ENCODE assay signal across 10 mouse cellular contexts in the genomic region with DNA sequence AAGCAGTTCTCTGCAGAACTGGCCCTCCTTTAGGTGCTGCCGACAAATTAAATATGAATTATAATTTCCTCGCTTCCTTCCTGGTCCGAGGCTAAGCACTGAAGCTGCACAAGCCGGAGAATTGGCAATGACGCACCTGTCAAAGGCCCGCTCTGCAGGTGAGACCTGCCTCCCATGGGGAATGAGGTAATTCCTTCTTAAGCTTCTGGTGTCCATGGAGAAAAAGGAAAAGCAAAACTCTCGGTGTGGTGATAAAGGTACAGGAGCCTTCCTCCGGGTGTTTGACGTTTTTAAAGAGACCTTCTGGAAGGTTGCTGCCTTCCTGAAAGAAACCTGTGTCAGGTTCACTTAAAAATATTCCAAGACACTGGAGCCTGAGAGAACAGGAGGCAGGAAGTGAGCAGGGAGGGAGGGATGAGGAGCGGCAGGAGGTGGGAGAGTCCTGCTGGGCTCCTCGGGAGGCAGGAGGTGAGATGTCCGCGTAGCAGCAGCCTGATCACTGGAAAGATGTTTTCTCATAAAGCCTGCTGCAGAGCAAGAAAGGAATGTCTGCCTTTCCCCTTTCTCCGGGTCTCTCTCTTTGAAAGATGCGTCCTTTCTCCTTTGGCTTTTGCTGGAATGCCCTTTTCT.
A peak's percentile ranks its signal among the peaks of the same experiment; 100 is the strongest.
DNase-seq lines count a peak whose midpoint lies in the region; ATAC-seq and TF ChIP-seq lines count a peak whose summit lies in the region.
"Had no signal": no experiment of that assay in that cellular context is flagged by ENCODE, and none has a peak within 500 bp of the region (broad histone marks: within the 10 kb centered on the region; RNA-seq: fewer than 3 reads in every experiment).

No protein-coding gene starts in this region.

- H3K4me1 ChIP-seq in kidney, postnatal 0 days (replicated peaks; ENCODE audit: insufficient read depth, low read length), result 0 out of 2 replicates have a peak, but pooled peaks cover 3% of the 10 kb centered on the region
- H3K4me1 ChIP-seq in cortical plate, adult 2 months (ENCODE audit: control insufficient read depth, insufficient read depth, low read length), result no peaks in the 10 kb centered on the region; the same call in 1 of the 2 replicates
- 0 out of 2 replicates have a peak, but pooled peaks cover 5% of the 10 kb centered on the region for H3K4me1 ChIP-seq in hindbrain, postnatal 0 days (ENCODE audit: insufficient read depth, low read length)
- H3K4me1 ChIP-seq in neural tube, embryonic 14.5 days (ENCODE audit: control insufficient read depth, insufficient read depth, low read length), result peaks cover 5% of the 10 kb centered on the region; the same call in 1 of the 2 replicates

- H3K27ac ChIP-seq in kidney, postnatal 0 days, result no peak overlapping the region
- no peak overlapping the region for H3K27ac ChIP-seq in cortical plate, adult 2 months (ENCODE audit: insufficient read depth, low read length)
- peak overlapping the region; percentile 66 for H3K27ac ChIP-seq in hindbrain, postnatal 0 days
- peak overlapping the region; percentile 41; the same call in 1 of the 2 replicates for H3K27ac ChIP-seq in neural tube, embryonic 14.5 days (ENCODE audit: low read depth, low read length)

- no peak for ATAC-seq in kidney, postnatal 0 days (replicated peaks; ENCODE audit: low FRiP score, low read depth)
- peak; percentile 60; the same call in 1 of the 2 replicates for ATAC-seq in hindbrain, postnatal 0 days
- ATAC-seq in neural tube, embryonic 14.5 days (ENCODE audit: low read depth), result no peak

- H3K27me3 ChIP-seq in kidney, postnatal 0 days (ENCODE audit: insufficient read depth, low read length), result no peaks in the 10 kb centered on the region
- no peaks in the 10 kb centered on the region for H3K27me3 ChIP-seq in hindbrain, postnatal 0 days (ENCODE audit: insufficient read depth, low read length)
- H3K27me3 ChIP-seq in neural tube, embryonic 14.5 days (ENCODE audit: control insufficient read depth, insufficient read depth, low read length), result no peaks in the 10 kb centered on the region

- no peak overlapping the region for H3K4me3 ChIP-seq in kidney, postnatal 0 days (replicated peaks; ENCODE audit: low read depth, low read length)
- peak overlapping the region; percentile 9; the same call in 1 of the 2 replicates for H3K4me3 ChIP-seq in cortical plate, adult 2 months (ENCODE audit: insufficient read depth, low read length)
- no peak overlapping the region for H3K4me3 ChIP-seq in hindbrain, postnatal 0 days (ENCODE audit: low read length)
- no peak overlapping the region for H3K4me3 ChIP-seq in neural tube, embryonic 14.5 days (ENCODE audit: low read depth, low read length)

- H3K36me3 ChIP-seq in kidney, postnatal 0 days (ENCODE audit: insufficient read depth, low read length), result no peaks in the 10 kb centered on the region
- no peaks in the 10 kb centered on the region for H3K36me3 ChIP-seq in hindbrain, postnatal 0 days (ENCODE audit: insufficient read depth, low read length)
- H3K36me3 ChIP-seq in neural tube, embryonic 14.5 days (ENCODE audit: control insufficient read depth, insufficient read depth, low read length), result no peaks in the 10 kb centered on the region
- H3K36me3 ChIP-seq: G1E had no signal

- TF ChIP-seq POLR2A in cortical plate, adult 2 months (IDR thresholded peaks at IDR 0.05; ENCODE audit: extremely low read depth, insufficient read depth, low read length), result no peak

- no peaks in the 10 kb centered on the region for H3K9me3 ChIP-seq in kidney, postnatal 0 days (replicated peaks; ENCODE audit: low read length)
- no peaks in the 10 kb centered on the region for H3K9me3 ChIP-seq in hindbrain, postnatal 0 days (ENCODE audit: low read length)
- no peaks in the 10 kb centered on the region for H3K9me3 ChIP-seq in neural tube, embryonic 14.5 days (ENCODE audit: control insufficient read depth, low read length)
- H3K9me3 ChIP-seq: G1E had no signal

- WGBS in kidney, postnatal 0 days, result 12% methylated on average over 15 of the region's 15 CpGs
- WGBS in hindbrain, postnatal 0 days, result 15% methylated on average over 15 of the region's 15 CpGs
- WGBS in neural tube, embryonic 14.5 days, result 12% methylated on average over 14 of the region's 15 CpGs

- DNase-seq in kidney, postnatal 0 days (ENCODE audit: low spot score), result no peak
- no peak for DNase-seq in kidney, adult 11 months
- DNase-seq in hindbrain, postnatal 0 days (ENCODE audit: low spot score), result peak; percentile 65
- DNase-seq in c-Kit-positive CD71-positive TER-119-positive erythroid progenitor cells, embryonic 14.5 days (ENCODE audit: low spot score), result no peak
- DNase-seq in liver, result no peak
- DNase-seq in adrenal gland, adult 8-10 months, result no peak
- DNase-seq: gastrocnemius, postnatal 36 days had no signal

- H3K4me2 ChIP-seq in kidney, postnatal 0 days (ENCODE audit: low read length), result peak overlapping the region; percentile 27
- peak overlapping the region; percentile 33 for H3K4me2 ChIP-seq in hindbrain, postnatal 0 days (ENCODE audit: low read depth, low read length)
- peak overlapping the region; percentile 30; the same call in 1 of the 2 replicates for H3K4me2 ChIP-seq in neural tube, embryonic 14.5 days (ENCODE audit: low read depth, low read length)

- no peak for TF ChIP-seq CTCF in kidney, postnatal 0 days (IDR thresholded peaks at IDR 0.05; ENCODE audit: low read depth)
- TF ChIP-seq CTCF in cortical plate, adult 2 months (IDR thresholded peaks at IDR 0.05; ENCODE audit: extremely low read depth, insufficient read depth, low read length), result no peak
- no peak for TF ChIP-seq CTCF in hindbrain, postnatal 0 days (IDR thresholded peaks at IDR 0.05; ENCODE audit: low read depth)

- no peak overlapping the region for H3K9ac ChIP-seq in kidney, postnatal 0 days (ENCODE audit: low read depth, low read length)
- H3K9ac ChIP-seq in hindbrain, postnatal 0 days (replicated peaks; ENCODE audit: low read length), result peak overlapping the region; percentile 30; the same call in 1 of the 2 replicates
- 0 out of 2 replicates have a peak overlapping the region, but pooled peaks have one; percentile 4 for H3K9ac ChIP-seq in neural tube, embryonic 14.5 days (replicated peaks; ENCODE audit: low read depth, low read length)

Comparison
In these comparisons a context has a peak if more than half of its experiments do, and no peak if none do; other contexts are left out.
1. H3K27ac ChIP-seq: peak in hindbrain, postnatal 0 days (single experiment) and neural tube, embryonic 14.5 days (single experiment); none in kidney, postnatal 0 days (single experiment) and cortical plate, adult 2 months (single experiment).
2. Peak in every context shown above with its lines, with median percentiles within 50 percentile points of each other: H3K4me2 ChIP-seq.